Mouse (Mus musculus) heart, adult 9 months (tissue): ENCODE data around the gene Pdss2.

Experiments used
- DNase-seq, 2 experiments: peaks; one replicate each; pipeline ENCODE4 v3.0.0; 2022; ENCODE audit warnings: low spot score in 2 of 2

Pdss2 gene

GRCm38 (mm10) chr10:43220910-43221625, at the start of gene Pdss2:
Gene Pdss2 (plus strand): TSS chr10:43221486.
- peak; percentile 97 to 98 for DNase-seq

- DNase-seq: no peak
These were observed 49.2 kb upstream of the Pdss2 start for GRCm38 (mm10) chr10:43172066-43172465.

- DNase-seq: no peak
These were observed 48.7 kb upstream of the Pdss2 start for GRCm38 (mm10) chr10:43172554-43172953.

GRCm38 (mm10) chr10:43173141-43173827, 48.0 kb upstream of the Pdss2 start:
- DNase-seq: peak; percentile 70 to 80

GRCm38 (mm10) chr10:43173828-43174325, 47.4 kb upstream of the Pdss2 start:
- no peak for DNase-seq

GRCm38 (mm10) chr10:43174326-43175155, 46.7 kb upstream of the Pdss2 start, which contains the start of the genes Sobp and 9030612E09Rik:
Gene Sobp (minus strand): TSS chr10:43174530.
Gene 9030612E09Rik (plus strand): TSS chr10:43174704.
- DNase-seq: peak; percentile 56 to 64

GRCm38 (mm10) chr10:43175156-43175601, 46.1 kb upstream of the Pdss2 start:
- DNase-seq: no peak

- no peak for DNase-seq
These were observed 40.9 kb upstream of the Pdss2 start for GRCm38 (mm10) chr10:43180313-43180912.

GRCm38 (mm10) chr10:43200206-43200605, 21.1 kb upstream of the Pdss2 start:
- DNase-seq: no peak

GRCm38 (mm10) chr10:43203865-43204264, 17.4 kb upstream of the Pdss2 start:
- no peak for DNase-seq

- DNase-seq: no peak
These were observed 9.4 kb upstream of the Pdss2 start for GRCm38 (mm10) chr10:43211866-43212265.

GRCm38 (mm10) chr10:43217361-43217900, 3.9 kb upstream of the Pdss2 start:
- DNase-seq: no peak

GRCm38 (mm10) chr10:43220479-43220878, 807 bp upstream of the Pdss2 start:
- DNase-seq: peak in 1 of 2 experiments; percentile 3

GRCm38 (mm10) chr10:43221659-43222058, 373 bp downstream of the Pdss2 start:
- DNase-seq: no peak

GRCm38 (mm10) chr10:43223391-43223790, 2.1 kb downstream of the Pdss2 start:
- no peak for DNase-seq

- no peak for DNase-seq
These were observed 5.1 kb downstream of the Pdss2 start for GRCm38 (mm10) chr10:43226391-43226790.

GRCm38 (mm10) chr10:43229236-43229635, 8.0 kb downstream of the Pdss2 start:
- DNase-seq: no peak

GRCm38 (mm10) chr10:43234522-43234921, 13.2 kb downstream of the Pdss2 start:
- no peak for DNase-seq

- no peak for DNase-seq
These were observed 13.7 kb downstream of the Pdss2 start for GRCm38 (mm10) chr10:43235011-43235410.

GRCm38 (mm10) chr10:43235758-43236669, 14.7 kb downstream of the Pdss2 start:
- DNase-seq: no peak
